Mouse (Mus musculus): Measurements from ENCODE around the gene Trim16.

DNA sequence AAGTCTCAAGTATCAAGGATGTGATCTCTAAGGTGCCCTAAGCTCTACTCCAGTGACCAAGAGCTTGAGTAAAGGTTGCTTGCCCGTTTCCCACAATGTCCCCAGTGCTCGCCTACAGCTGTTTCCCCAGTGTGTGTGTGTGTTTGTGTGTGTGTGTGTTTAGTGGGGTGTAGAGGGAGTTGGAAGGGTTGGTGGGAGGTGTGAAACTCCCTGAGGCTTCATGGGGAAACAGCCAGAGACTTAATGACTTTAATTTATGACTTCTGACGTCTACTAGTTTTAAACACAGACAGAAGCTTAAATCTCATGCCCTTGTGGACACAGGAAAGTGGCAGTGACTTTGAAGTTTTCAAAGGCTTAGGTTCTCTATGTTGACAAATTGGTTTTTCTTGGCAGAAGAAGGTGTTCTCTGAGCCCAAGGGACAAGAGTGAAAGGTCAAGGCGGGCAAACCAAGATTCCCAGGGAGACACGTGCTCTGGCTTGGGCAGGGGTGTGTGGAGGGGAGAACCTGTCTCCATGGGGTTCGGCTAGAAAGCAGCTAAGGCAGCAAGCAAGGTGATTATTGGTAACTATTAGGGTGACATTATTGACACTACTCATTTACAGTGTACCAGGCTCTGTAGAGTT, 6.2 kb downstream of the Trim16 start:
- TF ChIP-seq POLR2A (IDR thresholded peaks at IDR 0.05; ENCODE audit: insufficient read depth, low read depth, low read length) (no peak), CTCF (IDR thresholded peaks at IDR 0.05) (no peak)

Data from heart, adult 2 months (tissue).